Comparison of ENCODE assay signal across 14 mouse cellular contexts in genomic region chr1:172019339-172019738, GRCm38 (mm10). TPM values are rescaled to one million over a fixed set of nuclear protein-coding genes. Genes with fewer than 3 reads are reported as not detected.
DNase-seq lines count a peak whose midpoint lies in the region; ATAC-seq lines count a peak whose summit lies in the region.
"Had no signal": no experiment of that assay in that cellular context is flagged by ENCODE, and none has a peak within 500 bp of the region (broad histone marks: within the 10 kb centered on the region; RNA-seq: fewer than 3 reads in every experiment).

No protein-coding gene starts in this region.

- H3K4me1 ChIP-seq in limb, embryonic 15.5 days: peaks cover 71% of the 10 kb centered on the region
- H3K4me1 ChIP-seq in limb, embryonic 10.5 days: peaks cover 68% of the 10 kb centered on the region
- H3K4me1 ChIP-seq in forebrain, embryonic 14.5 days (ENCODE audit: control insufficient read depth, insufficient read depth, low read length): peaks cover 90% of the 10 kb centered on the region
- peaks cover 97% of the 10 kb centered on the region for H3K4me1 ChIP-seq in neural tube, embryonic 13.5 days (replicated peaks)

- H3K27ac ChIP-seq in limb, embryonic 15.5 days: peak overlapping the region; percentile 81
- no peak overlapping the region; the same call in 1 of the 2 replicates for H3K27ac ChIP-seq in limb, embryonic 10.5 days
- peak overlapping the region; percentile 88; the same call in 1 of the 2 replicates for H3K27ac ChIP-seq in forebrain, embryonic 14.5 days (ENCODE audit: low read depth, low read length)
- peak overlapping the region; percentile 93 for H3K27ac ChIP-seq in neural tube, embryonic 13.5 days (replicated peaks)
- H3K27ac ChIP-seq: macrophage had no signal

- no peaks in the 10 kb centered on the region for H3K9me3 ChIP-seq in limb, embryonic 15.5 days
- no peaks in the 10 kb centered on the region for H3K9me3 ChIP-seq in limb, embryonic 10.5 days (replicated peaks)
- H3K9me3 ChIP-seq in forebrain, embryonic 14.5 days (replicated peaks; ENCODE audit: control insufficient read depth, low read length): no peaks in the 10 kb centered on the region
- H3K9me3 ChIP-seq in neural tube, embryonic 13.5 days: no peaks in the 10 kb centered on the region

- WGBS in limb, embryonic 15.5 days: 88% methylated on average over 4 of the region's 4 CpGs
- 95% methylated on average over 4 of the region's 4 CpGs for WGBS in limb, embryonic 10.5 days
- 86% methylated on average over 4 of the region's 4 CpGs for WGBS in forebrain, embryonic 14.5 days
- WGBS in neural tube, embryonic 13.5 days: 88% methylated on average over 4 of the region's 4 CpGs

- ATAC-seq in limb, embryonic 15.5 days (ENCODE audit: insufficient number of reproducible peaks, low FRiP score, low TSS enrichment, low read depth): peak; percentile 21; the same call in 1 of the 2 replicates
- no peak for ATAC-seq in forebrain, embryonic 14.5 days
- ATAC-seq in neural tube, embryonic 13.5 days (ENCODE audit: low read depth): no peak

- no peaks in the 10 kb centered on the region for H3K36me3 ChIP-seq in limb, embryonic 15.5 days
- peaks cover 73% of the 10 kb centered on the region for H3K36me3 ChIP-seq in limb, embryonic 10.5 days
- peaks cover 23% of the 10 kb centered on the region; the same call in 1 of the 2 replicates for H3K36me3 ChIP-seq in forebrain, embryonic 14.5 days (ENCODE audit: control insufficient read depth, insufficient read depth, low read length)
- peaks cover 4% of the 10 kb centered on the region for H3K36me3 ChIP-seq in neural tube, embryonic 13.5 days

- H3K9ac ChIP-seq in limb, embryonic 15.5 days: no peak overlapping the region
- H3K9ac ChIP-seq in forebrain, embryonic 14.5 days (ENCODE audit: low read length): peak overlapping the region; percentile 29; the same call in 1 of the 2 replicates
- peak overlapping the region; percentile 50; the same call in 1 of the 2 replicates for H3K9ac ChIP-seq in neural tube, embryonic 13.5 days

- no peak overlapping the region for H3K4me3 ChIP-seq in limb, embryonic 15.5 days
- H3K4me3 ChIP-seq in limb, embryonic 10.5 days: no peak overlapping the region
- no peak overlapping the region for H3K4me3 ChIP-seq in forebrain, embryonic 14.5 days (ENCODE audit: low read depth, low read length)
- no peak overlapping the region for H3K4me3 ChIP-seq in neural tube, embryonic 13.5 days
- H3K4me3 ChIP-seq: erythroblast, embryonic 14.5 days had no signal

- no peak overlapping the region for H3K4me2 ChIP-seq in limb, embryonic 15.5 days
- peak overlapping the region; percentile 34; the same call in 1 of the 2 replicates for H3K4me2 ChIP-seq in forebrain, embryonic 14.5 days (ENCODE audit: low read length)
- peak overlapping the region; percentile 22; the same call in 1 of the 2 replicates for H3K4me2 ChIP-seq in neural tube, embryonic 13.5 days

- H3K27me3 ChIP-seq in limb, embryonic 15.5 days: no peaks in the 10 kb centered on the region
- no peaks in the 10 kb centered on the region for H3K27me3 ChIP-seq in limb, embryonic 10.5 days (ENCODE audit: low read depth, poor library complexity, severe bottlenecking)
- H3K27me3 ChIP-seq in forebrain, embryonic 14.5 days (replicated peaks; ENCODE audit: control insufficient read depth, insufficient read depth, low read length): no peaks in the 10 kb centered on the region
- no peaks in the 10 kb centered on the region for H3K27me3 ChIP-seq in neural tube, embryonic 13.5 days

- no peak for DNase-seq in limb, embryonic 10.5 days (ENCODE audit: low spot score)
- peak; percentile 62 for DNase-seq in MN1 (ENCODE audit: low spot score)
- DNase-seq in forebrain, embryonic 14.5 days (ENCODE audit: low spot score): no peak
- DNase-seq in right cerebral cortex, postnatal 10 days (ENCODE audit: low spot score in 2 of 2): no peak
- DNase-seq in adrenal gland, postnatal 36 days: no peak
- DNase-seq: gastrocnemius, postnatal 25 days; kidney, postnatal 4 days; left cerebral cortex, postnatal 4 days; thymus, postnatal 4 days had no signal

RNA-seq across cellular contexts. Expression of gene Vangl2, which starts 8.9 kb away (rescaled TPM):
- polyA plus RNA-seq in limb, embryonic 15.5 days (2015; fragmentation: Nextera tagmentation; extraction: Ambion mirVana): 14.3 and 15.7 TPM in 2 replicates
- 28.3 and 29.9 TPM in 2 replicates for polyA plus RNA-seq in limb, embryonic 10.5 days (2016; fragmentation: Nextera tagmentation; extraction: Ambion mirVana)
- 45.1 and 55.8 TPM in 2 replicates for polyA plus RNA-seq in forebrain, embryonic 14.5 days (2014; fragmentation: Nextera tagmentation; extraction: Ambion mirVana)
- polyA plus RNA-seq in neural tube, embryonic 13.5 days (2015; fragmentation: Nextera tagmentation; extraction: Ambion mirVana): 46.8 and 50.5 TPM in 2 replicates
- total RNA-seq in adrenal gland, postnatal 36 days (2021): 1 to 10 TPM; 2.5 to 5.7 TPM

RNA-seq across cellular contexts. Expression of gene Nhlh1, which starts 38.0 kb away (rescaled TPM):
- polyA plus RNA-seq in limb, embryonic 15.5 days (2015; fragmentation: Nextera tagmentation; extraction: Ambion mirVana): 0.05 TPM in 1 of 2 replicates, not detected in the other
- not detected in 2 replicates for polyA plus RNA-seq in limb, embryonic 10.5 days (2016; fragmentation: Nextera tagmentation; extraction: Ambion mirVana)
- 4.5 and 7.4 TPM in 2 replicates for polyA plus RNA-seq in forebrain, embryonic 14.5 days (2014; fragmentation: Nextera tagmentation; extraction: Ambion mirVana)
- 10.4 and 10.8 TPM in 2 replicates for polyA plus RNA-seq in neural tube, embryonic 13.5 days (2015; fragmentation: Nextera tagmentation; extraction: Ambion mirVana)
- not detected for total RNA-seq in adrenal gland, postnatal 36 days (2021)
- total RNA-seq: gastrocnemius, postnatal 25 days; heart, postnatal 25 days had no signal
- polyA plus RNA-seq: erythroblast, embryonic 14.5 days; macrophage had no signal
